Mouse (Mus musculus): ENCODE results near the gene Dpp6.

The Dpp6 gene

DNA sequence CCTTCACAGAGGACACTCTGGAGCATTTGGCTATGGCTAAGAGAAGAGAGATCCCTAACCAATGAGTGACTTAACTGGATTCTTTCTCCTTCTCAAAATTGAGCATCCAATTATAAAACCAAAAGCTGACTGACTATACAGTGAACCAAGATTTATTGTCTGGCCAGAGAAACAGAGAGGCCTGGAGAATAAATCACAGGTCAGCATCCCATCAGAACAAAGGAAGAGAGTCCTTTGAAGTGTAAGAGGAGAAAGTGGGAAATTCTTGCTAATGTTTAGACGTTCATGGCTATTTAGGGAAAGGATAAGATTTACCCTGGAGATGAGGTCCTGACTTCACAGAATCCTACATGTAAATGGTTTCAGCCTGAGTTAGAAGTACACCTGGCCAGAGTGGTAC is 499.7 kb downstream of the Dpp6 start:
- no peak for TF ChIP-seq GATA4 (IDR thresholded peaks at IDR 0.05; ENCODE audit: insufficient replicate concordance, low read length)

DNA sequence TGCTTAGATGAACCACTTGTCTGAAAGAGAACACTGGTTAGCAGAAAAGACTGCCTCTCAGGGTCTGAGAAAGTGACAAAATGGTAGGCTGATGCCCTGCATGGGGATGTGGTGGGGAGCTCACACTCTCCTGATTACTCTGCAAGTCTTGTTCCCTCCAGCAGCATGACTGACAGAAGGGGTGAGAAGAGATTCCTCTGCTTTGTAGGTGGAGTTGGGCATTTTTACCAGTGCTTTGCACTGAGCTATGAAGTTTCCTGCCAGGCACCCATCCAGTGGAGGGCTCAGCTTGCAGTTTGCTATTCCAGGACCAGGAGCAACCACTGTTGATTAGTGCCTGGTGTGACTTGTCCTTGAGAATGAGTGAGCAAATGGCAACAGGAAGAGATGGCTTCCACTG is 500.3 kb downstream of the Dpp6 start:
- no peak for TF ChIP-seq GATA4 (IDR thresholded peaks at IDR 0.05; ENCODE audit: insufficient replicate concordance, low read length)

DNA sequence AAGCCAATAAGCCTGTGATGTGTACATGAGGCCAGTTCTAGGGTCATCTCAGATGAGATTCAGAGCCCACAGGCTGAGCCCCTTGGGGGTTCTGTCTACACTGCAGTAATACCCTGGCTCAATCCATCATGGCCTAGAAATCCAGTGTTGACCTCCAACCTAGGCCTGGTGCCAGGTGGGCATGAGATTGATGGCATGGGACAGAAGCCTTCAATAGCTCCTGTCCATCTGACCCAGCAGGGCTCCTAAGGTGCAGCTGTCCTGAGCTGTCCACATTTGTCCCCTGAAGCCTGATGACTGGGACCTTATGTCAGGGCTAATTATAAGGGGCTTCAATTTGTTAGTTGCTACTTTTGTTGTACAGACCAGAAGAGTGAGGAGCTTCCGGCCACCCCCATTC is 500.8 kb downstream of the Dpp6 start:
- TF ChIP-seq GATA4 (IDR thresholded peaks at IDR 0.05; ENCODE audit: insufficient replicate concordance, low read length), result no peak

DNA sequence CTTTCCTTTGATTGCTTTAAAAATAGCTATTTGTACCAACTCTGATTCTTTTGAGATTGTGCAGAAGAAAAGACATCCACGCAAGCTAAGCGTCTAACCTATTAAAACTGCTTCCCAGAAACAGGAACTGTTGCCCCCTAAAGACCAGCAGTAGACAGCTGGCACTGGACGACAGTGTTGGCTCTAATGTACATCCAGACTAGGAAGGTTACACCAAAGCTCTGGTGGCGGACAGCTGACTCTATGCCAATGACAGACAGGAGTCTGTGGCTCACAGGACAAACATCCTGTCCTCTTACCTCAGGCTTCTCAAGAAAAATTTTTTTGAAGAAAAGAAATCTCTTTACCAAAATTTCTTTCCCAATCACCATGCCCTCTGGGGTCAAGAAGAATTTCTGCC is 502.7 kb downstream of the Dpp6 start:
- no peak for TF ChIP-seq GATA4 (IDR thresholded peaks at IDR 0.05; ENCODE audit: insufficient replicate concordance, low read length)

DNA sequence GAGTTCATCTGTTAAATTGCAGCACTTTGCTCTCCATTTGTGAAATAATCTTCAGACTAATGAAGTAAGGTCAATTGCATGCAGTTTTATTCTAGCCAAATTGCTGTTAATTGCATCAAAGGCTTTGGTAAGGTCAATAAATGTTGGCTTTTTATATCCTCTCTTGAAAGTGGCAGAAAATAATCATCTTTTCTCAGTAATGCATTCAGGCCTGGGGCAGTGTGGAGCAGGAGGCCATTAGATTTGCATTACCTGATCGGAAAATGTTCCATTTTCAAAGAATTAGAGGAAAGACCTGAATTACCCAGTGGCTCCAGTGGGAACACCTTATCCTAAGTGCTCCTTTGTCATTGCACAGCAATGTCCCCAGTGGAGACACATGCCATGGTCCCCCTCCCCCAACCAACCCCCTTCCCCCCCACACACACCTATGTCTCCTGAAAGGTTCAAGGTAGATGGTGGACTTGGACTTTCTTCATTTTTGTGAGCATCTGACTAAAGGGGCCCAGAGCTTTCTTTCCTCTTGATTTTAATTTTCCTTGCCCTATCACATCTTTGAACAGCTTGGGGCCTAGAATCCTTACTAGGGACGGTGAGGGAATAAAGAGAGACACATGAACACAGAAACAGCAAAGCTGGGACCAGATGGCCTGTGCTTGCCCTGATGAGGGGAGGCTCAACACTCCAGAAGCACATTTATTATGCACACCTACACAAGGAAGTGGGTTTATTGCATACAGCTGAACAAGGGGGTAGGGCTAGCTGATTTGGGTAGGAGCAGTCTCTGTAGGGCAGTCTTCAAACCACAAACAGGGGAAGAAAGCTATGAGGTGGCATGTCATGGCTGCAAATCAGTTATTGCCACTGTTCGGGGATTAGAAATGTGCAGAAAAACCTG is 506.1 kb downstream of the Dpp6 start:
- no peak for TF ChIP-seq GATA4 (IDR thresholded peaks at IDR 0.05; ENCODE audit: insufficient replicate concordance, low read length)

DNA sequence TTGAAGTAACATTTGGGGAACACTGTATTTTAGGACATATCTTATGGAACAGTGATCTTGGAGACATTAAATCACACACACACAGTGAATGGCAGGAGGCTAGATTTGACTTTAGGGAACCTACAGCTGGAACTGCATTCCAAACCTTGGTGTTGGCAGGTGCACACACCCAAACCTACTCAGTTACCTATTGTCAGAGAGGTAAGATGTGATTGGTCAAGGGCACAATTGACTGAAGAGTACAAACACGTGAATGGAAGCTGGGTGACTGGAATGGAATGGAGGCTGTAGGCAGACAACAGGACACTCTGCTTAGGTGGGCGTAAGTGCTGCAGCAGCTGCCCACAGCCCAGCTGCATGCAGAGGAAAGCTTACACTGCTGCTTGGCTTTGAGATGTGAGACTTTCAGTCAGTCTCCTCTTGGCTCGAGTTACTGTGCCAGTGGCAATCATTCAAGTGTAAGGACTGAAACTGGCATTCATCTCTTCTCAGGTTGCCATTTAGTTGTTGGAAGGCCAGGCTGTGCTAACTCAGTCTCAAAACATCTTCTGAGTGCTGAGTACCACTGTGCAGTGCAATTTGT is 507.4 kb downstream of the Dpp6 start:
- TF ChIP-seq GATA4 (IDR thresholded peaks at IDR 0.05; ENCODE audit: insufficient replicate concordance, low read length), result no peak

DNA sequence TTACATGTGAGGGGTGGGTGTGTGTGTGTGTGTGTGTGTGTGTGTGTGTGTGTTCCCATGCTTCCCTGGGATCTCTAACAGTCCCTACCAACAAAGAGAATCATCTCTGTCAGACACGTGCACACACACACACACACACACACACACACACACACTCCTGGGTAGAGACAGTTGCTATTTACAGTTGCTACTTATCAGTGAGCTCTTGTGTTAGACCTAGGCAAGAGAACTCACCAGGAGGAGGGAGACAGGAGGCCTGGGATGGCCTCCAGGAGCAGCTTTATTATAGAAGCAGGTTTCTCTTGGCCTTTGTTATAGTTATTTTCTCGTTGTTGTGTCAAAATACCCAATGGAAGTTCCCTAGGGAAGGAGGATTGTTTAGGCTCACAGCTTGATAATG is 519.7 kb downstream of the Dpp6 start:
- TF ChIP-seq GATA4 (IDR thresholded peaks at IDR 0.05; ENCODE audit: insufficient replicate concordance, low read length), result no peak

DNA sequence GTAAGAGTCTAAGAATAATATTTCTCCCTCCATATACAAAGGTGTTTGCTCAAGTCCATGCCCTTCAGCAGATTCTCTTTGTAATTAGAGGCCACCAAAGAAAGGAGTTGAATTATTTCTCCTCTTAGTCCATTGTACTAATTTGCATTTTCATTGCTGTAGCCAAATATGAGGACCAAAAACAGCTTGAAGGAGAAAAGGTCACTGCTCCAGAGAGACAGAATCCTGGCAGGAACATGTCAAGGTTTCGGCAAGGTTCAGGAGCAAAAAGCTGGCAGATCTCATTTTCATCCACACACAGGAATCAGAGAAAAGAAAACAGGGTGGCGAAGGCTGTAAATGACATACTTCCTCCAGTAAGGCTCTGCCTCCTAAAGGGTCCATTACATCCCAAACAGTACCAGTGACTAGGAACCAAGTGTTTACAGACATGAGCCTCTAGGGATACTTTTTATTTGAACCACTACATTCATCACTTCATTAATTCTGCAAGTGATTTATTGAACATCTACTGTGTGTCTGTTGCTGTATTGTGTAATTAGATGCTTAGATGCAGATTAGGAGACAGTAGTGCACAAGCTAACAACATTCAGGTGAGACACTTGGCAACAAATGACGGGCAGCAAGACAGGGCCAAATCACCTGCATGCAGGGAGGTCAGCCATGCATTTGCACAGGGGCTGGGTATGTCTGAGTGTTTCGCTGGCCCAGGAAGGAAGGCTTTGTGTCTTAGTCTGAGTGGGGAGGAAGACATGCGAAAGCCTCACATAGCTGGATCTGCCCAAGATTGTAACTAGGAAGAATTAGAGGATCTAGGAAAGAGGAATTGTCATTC is 522.4 kb downstream of the Dpp6 start:
- no peak for TF ChIP-seq GATA4 (IDR thresholded peaks at IDR 0.05; ENCODE audit: insufficient replicate concordance, low read length)

DNA sequence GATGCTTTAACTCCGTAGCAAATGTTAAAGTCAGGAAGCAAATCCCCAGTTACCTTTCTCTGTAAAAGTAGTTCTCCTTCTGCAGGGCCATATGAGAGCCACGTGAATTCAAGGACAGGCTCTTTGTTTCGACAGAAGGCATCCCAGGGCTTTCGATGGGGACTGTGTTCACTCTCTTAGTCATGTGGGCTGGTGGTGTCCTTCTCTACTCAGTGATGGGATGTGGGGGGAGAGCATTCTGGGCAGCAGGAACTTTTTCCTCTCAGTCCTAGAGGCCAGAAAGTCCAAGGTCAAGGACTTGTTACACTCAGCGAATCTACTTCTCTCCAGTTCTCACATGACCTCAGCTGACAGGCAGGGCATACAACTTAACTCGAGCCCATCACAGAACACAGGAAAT is 525.3 kb downstream of the Dpp6 start:
- TF ChIP-seq GATA4 (IDR thresholded peaks at IDR 0.05; ENCODE audit: insufficient replicate concordance, low read length), result no peak

DNA sequence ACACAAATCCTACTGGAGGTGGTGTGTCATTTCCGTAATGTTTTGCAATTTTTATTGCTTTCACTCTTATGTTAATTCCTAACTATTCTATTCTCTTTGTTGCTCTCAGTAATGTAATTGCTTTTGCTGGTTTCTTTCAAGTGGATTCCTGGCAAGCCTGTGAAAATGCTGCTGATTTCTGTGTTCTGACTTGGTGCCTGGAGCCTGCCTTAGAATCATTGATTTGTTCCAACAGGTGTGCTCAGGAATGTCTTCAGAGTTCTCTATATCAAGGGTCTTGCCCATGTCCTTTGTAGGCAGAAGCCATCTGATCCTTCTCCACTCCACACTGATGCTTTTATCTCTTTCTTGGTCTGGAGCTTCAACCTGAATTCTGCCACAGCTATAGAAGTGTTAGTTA is 526.6 kb downstream of the Dpp6 start:
- TF ChIP-seq GATA4 (IDR thresholded peaks at IDR 0.05; ENCODE audit: insufficient replicate concordance, low read length), result no peak

DNA sequence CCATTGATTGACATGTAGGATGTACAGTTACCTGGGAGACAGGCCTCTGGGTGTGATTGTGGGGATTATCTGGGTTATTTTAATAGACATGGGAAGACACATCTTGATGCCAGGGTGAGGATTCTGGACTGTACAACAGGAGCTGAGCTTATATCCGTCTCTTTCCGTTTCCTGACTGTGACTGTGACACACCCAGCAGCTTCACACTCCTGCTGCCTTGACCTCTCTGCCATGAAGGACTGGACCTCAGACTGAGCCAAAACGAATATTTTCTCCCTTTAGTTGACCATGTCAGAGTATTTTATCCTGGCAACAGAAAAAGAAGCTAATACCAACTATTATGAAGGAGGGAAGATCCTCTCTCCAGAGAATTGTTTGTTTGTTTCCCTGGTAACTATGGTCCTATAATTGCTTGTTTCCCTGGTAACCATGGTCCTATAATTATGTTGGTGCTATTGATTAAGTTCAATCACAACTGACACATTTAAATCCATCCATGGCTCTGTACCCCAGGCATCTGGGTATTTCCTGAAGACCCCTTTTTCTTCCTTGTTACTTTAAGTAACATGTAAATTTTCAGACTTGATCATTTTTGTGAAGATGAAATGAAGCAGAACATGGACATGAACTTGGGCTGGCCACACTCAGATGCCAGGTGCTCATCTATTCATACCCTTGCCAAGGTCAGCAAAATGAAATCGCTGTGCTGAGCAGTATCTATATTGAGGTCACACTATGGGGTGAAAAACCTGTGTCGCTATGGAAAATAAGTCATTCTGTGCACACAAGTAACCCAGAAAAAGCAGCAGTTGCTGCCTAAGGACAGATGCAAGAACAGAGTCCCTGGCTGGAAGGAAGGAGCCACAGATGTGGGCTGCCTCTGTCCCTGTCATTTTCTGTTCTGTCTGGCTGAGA is 531.4 kb downstream of the Dpp6 start:
- no peak for TF ChIP-seq GATA4 (IDR thresholded peaks at IDR 0.05; ENCODE audit: insufficient replicate concordance, low read length)

DNA sequence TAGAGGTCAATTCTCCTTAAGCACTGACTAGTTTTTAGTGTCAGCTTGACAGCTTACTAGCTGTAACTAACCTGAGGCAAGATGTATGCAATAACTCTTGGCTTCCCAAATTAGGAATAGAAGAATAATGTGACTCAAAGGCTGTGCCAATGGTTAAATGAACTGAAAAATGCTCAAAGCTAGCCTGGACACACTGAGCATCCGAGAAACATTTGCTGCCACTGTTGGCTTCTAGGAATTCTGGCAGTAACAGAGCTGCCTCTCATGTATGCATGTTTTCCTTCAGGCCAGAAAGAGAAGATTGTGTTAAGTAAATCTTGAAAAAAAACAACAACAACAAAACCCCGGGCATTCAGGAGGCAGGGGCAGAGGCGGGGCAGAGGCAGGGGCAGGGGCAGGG is 540.6 kb downstream of the Dpp6 start:
- TF ChIP-seq GATA4 (IDR thresholded peaks at IDR 0.05; ENCODE audit: insufficient replicate concordance, low read length), result no peak

DNA sequence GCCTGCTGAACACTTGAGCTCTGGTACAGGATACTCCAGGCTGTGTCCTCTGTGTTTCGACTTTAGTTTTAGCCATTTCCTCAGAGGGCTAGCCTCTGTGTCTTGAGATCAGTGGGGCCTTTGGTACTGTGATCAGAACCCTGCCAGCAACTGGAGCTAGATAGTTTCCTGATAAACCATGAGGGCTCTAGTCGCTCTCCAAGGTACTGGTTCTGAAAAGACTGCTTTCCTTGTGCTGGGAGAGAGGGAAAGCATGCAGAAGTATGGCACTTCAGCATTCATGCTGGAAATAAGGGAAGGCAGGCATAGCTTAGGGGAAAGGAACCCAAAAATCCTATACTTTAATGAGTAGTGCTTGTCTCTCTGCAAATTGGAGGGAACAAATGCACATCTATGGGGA is 548.9 kb downstream of the Dpp6 start:
- TF ChIP-seq GATA4 (IDR thresholded peaks at IDR 0.05; ENCODE audit: insufficient replicate concordance, low read length), result no peak

DNA sequence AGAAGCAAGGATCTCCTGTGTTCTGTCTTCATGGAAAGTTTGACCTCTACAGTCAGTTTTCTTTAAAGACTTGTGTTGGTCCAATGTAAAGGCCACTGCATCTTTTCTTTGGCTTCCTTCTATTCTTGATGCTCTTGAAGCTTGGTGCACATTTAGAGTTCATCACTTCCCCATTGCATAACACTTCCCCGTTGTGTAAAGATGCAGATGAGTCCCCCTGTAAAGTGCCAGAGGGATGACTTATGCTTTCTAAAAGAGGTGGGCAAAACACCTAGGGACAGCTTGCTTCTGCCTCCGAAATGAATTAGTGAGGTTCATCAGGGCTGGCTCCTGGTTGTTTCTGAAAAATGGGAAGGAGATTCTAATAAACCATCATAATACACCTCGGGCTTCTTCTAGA is 553.8 kb downstream of the Dpp6 start:
- TF ChIP-seq GATA4 (IDR thresholded peaks at IDR 0.05; ENCODE audit: insufficient replicate concordance, low read length), result no peak

DNA sequence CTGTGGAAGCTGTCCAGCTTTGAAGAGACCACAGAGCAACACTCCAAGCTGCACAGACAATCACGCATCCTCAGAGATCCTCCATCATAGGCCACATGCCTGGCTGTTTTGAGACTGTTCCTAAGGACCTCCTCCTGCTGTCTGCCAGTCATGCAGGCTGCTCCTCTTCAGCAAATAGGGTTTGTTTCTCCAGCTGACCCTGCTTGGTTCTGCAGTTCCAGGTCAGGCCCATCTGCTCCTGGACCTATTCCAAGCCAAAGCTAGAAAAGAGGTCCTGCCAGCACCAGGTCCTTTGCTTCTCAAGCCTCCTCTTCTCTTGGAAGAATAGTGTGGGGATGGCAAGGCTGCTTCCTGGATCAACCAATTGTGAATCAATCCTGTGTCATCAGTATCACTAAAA is 556.9 kb downstream of the Dpp6 start:
- TF ChIP-seq GATA4 (IDR thresholded peaks at IDR 0.05; ENCODE audit: insufficient replicate concordance, low read length), result no peak

Data from liver, adult (tissue).